Mouse (Mus musculus) cerebellum, postnatal 14 days (tissue): ENCODE results near the gene Gjb1.
"Not testable (repeated sequence)": the region's sequence is repeated elsewhere in the genome, so short reads cannot be mapped to it uniquely, and the experiment has no call there.

Experiments
- DNase-seq, 2 experiments: peaks; one replicate each; pipeline ENCODE4 v3.0.0; 2021; ENCODE audit warnings: mixed read lengths in 2 of 2

The Gjb1 gene

GRCm38 (mm10) chrX:101376190-101376968 lies at the start of gene Gjb1:
Gene Gjb1 (plus strand): TSS chrX:101376378.
- no peak for DNase-seq

DNA sequence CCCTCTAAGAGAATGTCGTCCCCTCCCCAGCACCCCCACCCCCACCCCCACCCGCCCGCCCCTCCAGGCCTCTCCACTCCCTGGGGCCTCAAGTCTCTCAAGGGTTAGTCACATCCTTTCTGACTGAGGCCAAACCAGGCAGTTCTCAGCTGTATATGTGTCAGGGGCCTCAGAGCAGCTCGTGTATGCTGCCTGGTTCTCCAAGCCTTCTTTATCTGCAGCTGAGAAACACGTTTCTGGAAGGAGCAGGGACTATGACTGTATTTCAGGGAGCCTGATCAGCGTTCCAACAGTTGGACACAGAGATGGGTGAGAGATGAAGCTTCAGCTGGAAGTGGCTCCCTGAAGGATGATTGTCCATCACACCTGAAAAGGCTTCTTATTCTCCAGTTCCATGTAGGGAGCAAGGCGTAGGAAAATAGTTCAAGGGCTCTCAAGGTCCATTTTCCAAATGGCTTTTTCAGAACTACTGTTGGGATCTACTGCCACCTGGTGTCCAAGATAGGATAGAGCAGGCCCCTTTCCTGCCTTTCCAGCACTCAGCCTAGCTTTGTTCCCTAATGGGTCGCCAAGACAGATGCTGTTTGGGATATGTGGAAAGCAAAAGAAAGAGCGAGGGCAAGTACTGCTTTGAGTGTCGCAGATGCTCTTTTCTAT lies 46.7 kb upstream of the Gjb1 start:
- peak; percentile 80 for DNase-seq

DNA sequence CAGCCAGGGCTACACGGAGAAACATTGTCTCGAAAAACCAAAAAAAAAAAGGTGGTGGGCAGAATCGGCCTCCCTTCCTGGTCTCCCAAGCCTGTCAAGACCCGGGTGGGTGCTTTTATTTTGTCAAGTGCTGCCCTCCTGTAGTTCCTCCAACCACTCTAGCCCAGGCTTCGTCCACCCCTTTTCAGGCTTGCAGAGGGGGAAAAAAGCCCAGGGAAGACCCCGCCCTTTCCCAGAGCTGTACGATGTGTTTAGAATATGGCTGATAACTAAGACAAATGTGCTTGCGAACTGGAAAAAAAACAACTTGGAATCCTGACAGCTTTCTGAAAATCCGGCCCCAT lies 44.2 kb upstream of the Gjb1 start:
- DNase-seq: no peak

DNA sequence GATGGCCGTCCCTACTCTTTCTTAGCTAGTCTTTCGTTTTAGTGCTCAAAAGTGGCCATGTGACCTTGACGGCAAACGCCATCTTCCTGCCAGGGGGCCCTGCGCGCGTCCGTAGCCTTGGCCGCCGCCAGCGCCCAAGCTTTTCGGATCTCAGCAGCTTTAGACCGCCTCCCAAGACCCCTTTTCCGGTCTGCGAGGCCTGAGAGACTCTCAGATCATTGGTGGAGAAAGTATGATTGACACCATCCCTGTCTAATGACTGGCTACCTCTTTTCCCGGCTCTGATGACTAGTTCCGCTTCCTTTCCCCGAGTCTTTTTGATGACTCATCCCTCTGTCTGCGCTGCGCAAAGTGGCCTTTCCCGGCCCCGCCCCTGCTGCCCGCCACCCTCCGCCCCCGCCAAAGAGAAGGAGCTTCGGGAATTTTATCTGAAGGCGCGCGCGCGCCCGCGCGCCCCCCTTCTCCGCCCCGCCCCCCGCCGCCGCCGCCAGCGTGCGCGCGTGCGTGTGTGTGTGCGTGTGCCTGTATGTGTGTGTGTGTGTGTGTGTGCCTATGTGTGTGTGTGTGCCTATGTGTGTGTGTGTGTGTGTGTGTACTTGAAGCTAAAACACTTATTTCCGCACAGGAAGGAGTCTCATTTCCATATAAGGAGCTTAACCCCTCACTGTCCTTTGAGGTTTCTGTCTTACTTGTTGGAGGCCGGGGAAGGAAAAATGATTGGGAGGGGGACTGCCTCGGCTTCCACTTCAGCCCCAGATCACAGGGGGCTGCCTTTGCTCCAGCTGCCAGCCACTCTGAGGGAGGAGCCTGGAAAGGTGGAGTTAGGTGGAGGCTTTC lies 43.6 kb upstream of the Gjb1 start:
- peak; percentile 87 to 88 for DNase-seq

DNA sequence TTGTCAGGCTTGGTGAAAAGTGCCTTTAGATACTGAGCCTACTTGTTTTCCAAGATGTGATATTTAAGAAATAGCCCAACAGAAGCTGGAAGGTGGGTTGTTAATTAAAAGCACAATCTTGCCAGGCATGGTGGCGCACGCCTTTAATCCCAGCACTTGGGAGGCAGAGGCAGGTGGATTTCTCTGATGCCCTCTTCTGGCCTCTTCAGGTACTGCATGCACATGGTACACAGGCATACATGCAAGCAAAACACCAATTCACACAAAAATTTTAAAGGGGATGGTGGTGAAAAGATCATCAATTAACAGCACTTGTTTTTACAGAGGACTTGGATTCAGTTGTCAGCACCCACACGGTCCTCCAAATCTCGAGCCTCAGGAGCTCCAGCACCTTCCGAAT lies 41.6 kb upstream of the Gjb1 start:
- peak in 1 of 2 experiments; percentile 40 for DNase-seq

DNA sequence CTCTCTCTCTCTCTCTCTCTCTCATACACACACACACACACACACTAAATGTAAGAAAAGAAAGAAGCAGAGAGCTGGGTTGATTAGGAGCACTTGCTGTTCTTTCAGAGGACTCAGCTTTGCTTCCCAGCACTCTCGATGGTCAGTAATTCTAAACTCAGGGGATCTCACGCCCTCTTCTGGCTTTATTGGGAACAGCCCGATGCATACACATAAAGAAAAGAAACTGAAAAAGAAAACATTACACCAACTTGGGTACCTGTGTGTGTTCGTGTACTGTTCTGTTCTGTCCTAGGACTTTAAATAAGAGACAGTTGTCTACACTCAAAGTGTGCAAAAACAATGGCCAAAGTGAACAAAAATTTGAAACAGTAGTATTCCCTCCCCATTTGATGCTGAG lies 37.5 kb upstream of the Gjb1 start:
- no peak for DNase-seq

- not testable (repeated sequence) for DNase-seq
Measured at GRCm38 (mm10) chrX:101342837-101343236, 33.3 kb upstream of the Gjb1 start.

DNA sequence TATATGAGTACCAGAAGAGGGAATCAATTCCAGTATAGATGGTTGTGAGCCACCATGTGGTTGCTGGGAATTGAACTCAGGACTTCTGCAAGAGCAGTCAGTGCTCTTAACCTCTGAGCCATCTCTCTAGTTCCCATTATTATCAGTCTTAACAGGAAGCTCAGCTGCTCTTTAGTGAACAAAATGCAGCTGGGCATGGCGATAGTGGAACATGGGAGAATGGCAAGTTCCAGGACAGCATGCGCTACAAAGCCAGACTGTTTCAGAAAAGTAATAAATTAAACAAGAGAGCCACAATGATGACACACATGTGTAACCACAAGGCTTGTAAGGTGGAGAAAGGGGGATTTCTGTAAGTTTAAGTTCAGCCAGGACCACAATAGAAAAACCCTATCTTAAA lies 30.7 kb upstream of the Gjb1 start:
- no peak for DNase-seq

DNA sequence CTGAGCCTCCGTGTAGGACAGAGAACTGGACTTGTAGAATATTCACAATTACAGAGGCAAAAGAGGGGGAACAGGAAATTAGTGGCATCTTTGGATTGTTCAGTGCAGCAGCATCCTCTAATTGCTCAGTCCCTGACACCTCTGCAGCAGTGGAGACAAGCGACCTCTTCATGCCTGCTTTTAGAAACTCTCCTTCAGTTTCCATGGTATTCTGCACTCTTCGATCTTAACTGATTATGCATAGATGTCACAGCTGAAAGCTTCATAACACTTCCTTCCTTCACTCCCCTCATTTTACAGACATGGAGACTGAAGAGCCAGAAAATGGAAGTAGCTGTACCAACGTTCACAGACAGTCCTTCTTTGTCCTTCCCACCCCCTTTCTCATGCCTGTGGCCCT lies 29.7 kb upstream of the Gjb1 start:
- no peak for DNase-seq

- peak in 1 of 2 experiments; percentile 1 for DNase-seq
Measured at GRCm38 (mm10) chrX:101351188-101351587, 25.0 kb upstream of the Gjb1 start.

DNA sequence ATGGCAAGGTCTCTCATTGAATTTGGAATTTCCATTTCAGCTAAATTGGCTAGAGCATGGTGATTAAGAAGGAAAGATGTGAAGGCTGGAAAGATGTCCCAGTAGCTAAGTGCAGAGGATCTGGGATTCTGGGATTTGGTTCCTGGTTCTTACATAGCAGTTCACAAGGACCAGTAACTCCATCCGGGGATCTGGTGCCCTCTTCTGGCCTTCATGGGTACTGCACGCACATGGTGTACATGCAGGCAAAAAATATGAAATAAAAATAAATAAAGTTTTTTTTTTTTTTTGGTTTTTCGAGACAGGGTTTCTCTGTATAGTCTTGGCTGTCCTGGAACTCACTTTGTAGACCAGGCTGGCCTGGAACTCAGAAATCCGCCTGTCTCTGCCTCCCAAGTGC lies 17.3 kb upstream of the Gjb1 start:
- peak; percentile 3 to 45 for DNase-seq

- no peak for DNase-seq
Measured at GRCm38 (mm10) chrX:101369001-101369400, 7.2 kb upstream of the Gjb1 start.

- DNase-seq: no peak
Measured at GRCm38 (mm10) chrX:101370573-101370972, 5.6 kb upstream of the Gjb1 start.

DNA sequence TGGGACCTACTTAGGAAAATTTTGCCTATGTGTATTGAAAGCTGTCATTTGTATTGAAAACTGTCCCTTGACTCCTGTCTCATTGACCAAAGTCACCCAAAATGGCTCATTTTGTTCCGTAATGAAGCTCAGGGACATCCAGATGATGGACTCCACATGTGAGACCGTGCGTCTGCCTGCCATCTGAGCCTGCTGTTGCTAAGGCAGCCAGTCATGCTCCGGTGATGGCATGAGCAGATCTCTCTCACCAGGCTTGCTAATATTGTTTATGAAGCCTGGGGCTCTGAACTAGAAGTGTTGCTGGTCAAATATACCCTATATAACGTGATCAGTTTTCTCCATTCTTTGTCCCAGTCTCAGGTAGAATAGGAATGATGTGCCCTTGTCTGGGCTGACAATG lies 3.2 kb upstream of the Gjb1 start:
- DNase-seq: no peak

- no peak for DNase-seq
Measured at GRCm38 (mm10) chrX:101377076-101377475, 898 bp downstream of the Gjb1 start.

DNA sequence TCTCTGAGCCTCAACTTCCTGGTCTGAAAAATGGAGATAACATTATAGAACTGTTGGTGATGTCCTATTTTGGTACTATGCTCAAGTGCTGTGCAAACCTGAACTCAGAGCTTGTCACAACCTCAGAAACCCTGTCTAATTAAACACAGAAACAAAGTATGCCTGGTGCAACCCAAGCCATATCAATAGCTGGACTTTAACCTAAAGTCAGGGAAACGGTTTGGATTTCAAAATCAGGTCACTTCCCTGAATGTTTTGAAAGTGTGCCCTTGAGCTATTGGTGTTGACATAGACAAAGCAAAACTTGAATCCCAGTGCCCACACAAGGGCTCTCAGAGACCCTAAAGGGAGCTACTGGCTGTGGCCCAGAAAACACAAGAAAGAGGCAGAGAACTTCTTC lies 3.6 kb downstream of the Gjb1 start:
- DNase-seq: no peak

GRCm38 (mm10) chrX:101383455-101383854 lies 7.3 kb downstream of the Gjb1 start:
- no peak for DNase-seq

DNA sequence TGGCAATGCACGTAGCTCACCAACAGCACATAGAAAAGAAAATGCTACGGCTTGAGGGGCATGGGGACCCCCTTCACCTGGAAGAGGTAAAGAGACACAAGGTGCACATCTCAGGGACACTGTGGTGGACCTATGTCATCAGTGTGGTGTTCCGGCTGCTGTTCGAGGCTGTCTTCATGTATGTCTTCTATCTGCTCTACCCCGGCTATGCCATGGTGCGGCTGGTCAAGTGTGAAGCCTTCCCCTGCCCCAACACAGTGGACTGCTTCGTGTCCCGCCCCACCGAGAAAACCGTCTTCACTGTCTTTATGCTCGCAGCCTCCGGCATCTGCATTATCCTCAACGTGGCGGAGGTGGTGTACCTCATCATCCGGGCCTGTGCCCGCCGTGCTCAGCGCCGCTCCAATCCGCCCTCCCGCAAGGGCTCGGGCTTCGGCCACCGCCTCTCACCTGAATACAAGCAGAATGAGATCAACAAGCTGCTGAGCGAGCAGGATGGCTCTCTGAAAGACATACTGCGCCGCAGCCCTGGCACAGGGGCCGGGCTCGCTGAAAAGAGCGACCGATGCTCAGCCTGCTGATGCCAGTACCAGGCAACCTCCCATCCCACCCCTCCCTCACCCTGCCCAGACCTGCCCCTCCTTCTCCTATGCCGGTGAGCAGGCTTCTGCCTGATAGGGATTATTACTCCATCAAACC lies 8.4 kb downstream of the Gjb1 start:
- peak; percentile 50 to 51 for DNase-seq

DNA sequence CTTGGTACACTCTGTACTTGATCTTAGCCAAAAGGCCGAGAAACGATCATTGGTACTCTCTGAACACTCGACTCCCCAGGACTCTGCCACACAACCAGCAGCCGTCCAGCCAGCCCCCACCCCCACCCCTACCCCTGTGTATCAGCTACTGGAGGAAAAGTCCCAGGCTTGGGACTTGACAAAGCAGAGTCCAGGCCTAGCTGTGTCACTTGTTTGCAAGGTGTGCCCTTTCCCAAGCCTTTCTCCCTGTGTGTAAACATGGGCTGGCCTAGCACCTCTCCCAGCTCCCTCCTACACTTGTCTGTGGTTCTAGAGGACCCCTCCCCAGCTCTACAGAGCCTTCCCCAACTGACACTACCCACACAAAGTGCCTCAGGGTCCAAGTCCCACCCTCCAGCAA lies 10.0 kb downstream of the Gjb1 start:
- DNase-seq: no peak

GRCm38 (mm10) chrX:101388866-101389537 lies 12.8 kb downstream of the Gjb1 start:
- DNase-seq: no peak

- DNase-seq: no peak
Measured at GRCm38 (mm10) chrX:101394341-101394740, 18.2 kb downstream of the Gjb1 start.

- DNase-seq: no peak
Measured at GRCm38 (mm10) chrX:101396459-101396858, 20.3 kb downstream of the Gjb1 start.
